Mouse (Mus musculus) CH12.LX (cell line): ENCODE data around the gene Serpina1f. TPM values are rescaled to one million over a fixed set of nuclear protein-coding genes. Genes with fewer than 3 reads are reported as not detected.

ENCODE experiments used
- DNase-seq: peaks from one replicate; pipeline ENCODE4 v3.0.0-alpha.2; 2013; ENCODE audit errors: extremely low read depth
- H3K27ac ChIP-seq: 2 replicates; pipeline ENCODE4 v1.5.1; 2012; ENCODE audit warnings: low read depth, mild to moderate bottlenecking, control low read depth, moderate library complexity; ENCODE audit not compliant: insufficient read depth
- H3K27me3 ChIP-seq: replicated peaks from 2 replicates; pipeline ENCODE3; 2012; ENCODE audit warnings: inconsistent platforms
- H3K36me3 ChIP-seq, 2 experiments: replicated peaks in 1 of 2; 2 replicates each; pipeline versions ENCODE3 to v1.6.1; 2012; ENCODE audit warnings: inconsistent platforms in 1 of 2, low read length in 1 of 2, mild to moderate bottlenecking in 1 of 2, mixed read lengths in 1 of 2, moderate library complexity in 1 of 2; ENCODE audit not compliant: control insufficient read depth in 1 of 2, insufficient read depth in 1 of 2
- H3K4me1 ChIP-seq, 2 experiments: 2 replicates each; pipeline ENCODE4 v1.6.1; 2012; ENCODE audit warnings: inconsistent platforms in 1 of 2, moderate library complexity in 1 of 2; ENCODE audit not compliant: insufficient read depth in 2 of 2, control insufficient read depth in 1 of 2
- H3K4me2 ChIP-seq: 2 replicates; pipeline ENCODE4 v1.6.1; 2012; ENCODE audit warnings: low read depth, mild to moderate bottlenecking, control low read depth; ENCODE audit not compliant: poor library complexity, insufficient read depth, severe bottlenecking
- H3K4me3 ChIP-seq, 3 experiments: fragments of 150-350 bp in 1 of 3; sonication (generic) in 1 of 3; replicated peaks in 1 of 3; 2 replicates each; pipeline versions ENCODE3 to v1.5.1; 2011 to 2012; ENCODE audit warnings: low read depth in 2 of 3, low read length in 2 of 3, mild to moderate bottlenecking in 2 of 3, moderate library complexity in 2 of 3, control low read depth in 1 of 3, improper control_type of control experiment in 1 of 3, inconsistent platforms in 1 of 3, mixed read lengths in 1 of 3; ENCODE audit not compliant: poor library complexity in 1 of 3
- H3K79me2 ChIP-seq: replicated peaks from 2 replicates; pipeline ENCODE4 v1.6.1; 2012; ENCODE audit warnings: mild to moderate bottlenecking, moderate library complexity; ENCODE audit not compliant: control insufficient read depth, poor library complexity, insufficient read depth, severe bottlenecking; ENCODE audit errors: extremely low read depth
- H3K9ac ChIP-seq: 2 replicates; pipeline ENCODE4 v1.6.1; 2012; ENCODE audit warnings: low read depth, mild to moderate bottlenecking, control low read depth, moderate library complexity; ENCODE audit not compliant: insufficient read depth
- H3K9me3 ChIP-seq: replicated peaks from 2 replicates; pipeline ENCODE3; 2012; ENCODE audit warnings: low read length, inconsistent platforms, mixed read lengths
- BHLHE40 ChIP-seq: IDR thresholded peaks from 2 replicates; pipeline ENCODE4 v1.6.1; 2011; ENCODE audit warnings: mild to moderate bottlenecking, low read depth, low read length, improper control_type of control experiment
- CHD2 ChIP-seq: IDR thresholded peaks from 2 replicates; pipeline ENCODE4 v1.6.1; 2011; ENCODE audit warnings: low read length, improper control_type of control experiment
- CTCF ChIP-seq, 2 experiments: IDR thresholded peaks in 1 of 2; conservative IDR thresholded peaks in 1 of 2; 2 replicates each; pipeline ENCODE4 v1.5.1; 2011 to 2012; ENCODE audit warnings: low read depth in 2 of 2, low read length in 2 of 2, improper control_type of control experiment in 1 of 2, inconsistent platforms in 1 of 2, mild to moderate bottlenecking in 1 of 2, moderate library complexity in 1 of 2
- E2F4 ChIP-seq: IDR thresholded peaks from 2 replicates; pipeline ENCODE4 v1.6.1; 2011; ENCODE audit warnings: low read depth, low read length, improper control_type of control experiment; ENCODE audit not compliant: insufficient replicate concordance
- ELF1 ChIP-seq: IDR thresholded peaks from 2 replicates; pipeline ENCODE4 v1.6.1; 2014; ENCODE audit warnings: low read depth, mild to moderate bottlenecking, inconsistent platforms, low read length, improper control_type of control experiment
- EP300 ChIP-seq: IDR thresholded peaks from 2 replicates; pipeline ENCODE4 v1.6.1; 2011; ENCODE audit warnings: low read length, improper control_type of control experiment
- GABPA ChIP-seq: IDR thresholded peaks from 2 replicates; pipeline ENCODE4 v1.6.1; 2012; ENCODE audit warnings: low read depth, low read length, improper control_type of control experiment, inconsistent platforms; ENCODE audit not compliant: insufficient replicate concordance
- HCFC1 ChIP-seq: IDR thresholded peaks from 2 replicates; pipeline ENCODE4 v1.6.1; 2012; ENCODE audit warnings: low read depth, mild to moderate bottlenecking, inconsistent platforms, low read length, improper control_type of control experiment
- IRF4 ChIP-seq: IDR thresholded peaks from 2 replicates; pipeline ENCODE4 v1.6.1; 2014; ENCODE audit warnings: low read depth, mild to moderate bottlenecking, inconsistent platforms, low read length, improper control_type of control experiment
- JUN ChIP-seq: IDR thresholded peaks from 2 replicates; pipeline ENCODE4 v1.6.1; 2011; ENCODE audit warnings: low read depth, mild to moderate bottlenecking, low read length, improper control_type of control experiment, moderate library complexity; ENCODE audit not compliant: insufficient read depth
- KAT2A ChIP-seq: IDR thresholded peaks from 2 replicates; pipeline ENCODE4 v1.6.1; 2012; ENCODE audit warnings: low read length, improper control_type of control experiment, inconsistent platforms; ENCODE audit not compliant: insufficient replicate concordance
- MAFK ChIP-seq: IDR thresholded peaks from 2 replicates; pipeline ENCODE4 v1.6.1; 2011; ENCODE audit warnings: low read length, improper control_type of control experiment; ENCODE audit not compliant: insufficient replicate concordance
- MAX ChIP-seq: IDR thresholded peaks from 2 replicates; pipeline ENCODE4 v1.6.1; 2011; ENCODE audit warnings: low read length, improper control_type of control experiment
- MAZ ChIP-seq: IDR thresholded peaks from 2 replicates; pipeline ENCODE4 v1.6.1; 2012; ENCODE audit warnings: low read depth, mild to moderate bottlenecking, inconsistent platforms, low read length, improper control_type of control experiment, moderate library complexity
- MXI1 ChIP-seq: IDR thresholded peaks from 2 replicates; pipeline ENCODE4 v1.6.1; 2011; ENCODE audit warnings: mild to moderate bottlenecking, low read depth, low read length, improper control_type of control experiment
- MYC ChIP-seq: IDR thresholded peaks from 2 replicates; pipeline ENCODE4 v1.6.1; 2011; ENCODE audit warnings: low read depth, mild to moderate bottlenecking, improper control_type of control experiment, low read length
- NELFE ChIP-seq: IDR thresholded peaks from 2 replicates; pipeline ENCODE4 v1.6.1; 2011; ENCODE audit warnings: low read depth, low read length, improper control_type of control experiment
- PAX5 ChIP-seq: IDR thresholded peaks from 2 replicates; pipeline ENCODE4 v1.6.1; 2012; ENCODE audit warnings: low read length, inconsistent platforms, mixed read lengths
- POLR2A ChIP-seq: IDR thresholded peaks from 2 replicates; pipeline ENCODE4 v1.6.1; 2011; ENCODE audit warnings: low read depth, mild to moderate bottlenecking, improper control_type of control experiment, low read length
- POLR2AphosphoS2 ChIP-seq: IDR thresholded peaks from 2 replicates; pipeline ENCODE4 v1.6.1; 2011; ENCODE audit warnings: low read depth, low read length, improper control_type of control experiment
- SIN3A ChIP-seq: IDR thresholded peaks from 2 replicates; pipeline ENCODE4 v1.6.1; 2012; ENCODE audit warnings: low read length, improper control_type of control experiment, inconsistent platforms
- UBTF ChIP-seq: IDR thresholded peaks from 2 replicates; pipeline ENCODE4 v1.6.1; 2012; ENCODE audit warnings: low read depth, mild to moderate bottlenecking, inconsistent platforms, low read length, improper control_type of control experiment, moderate library complexity
- USF1 ChIP-seq: IDR thresholded peaks from 2 replicates; pipeline ENCODE4 v1.6.1; 2014; ENCODE audit warnings: low read depth, mild to moderate bottlenecking, inconsistent platforms, low read length, improper control_type of control experiment
- ZKSCAN1 ChIP-seq: IDR thresholded peaks from 2 replicates; pipeline ENCODE4 v1.6.1; 2012; ENCODE audit warnings: low read depth, inconsistent platforms, low read length, improper control_type of control experiment, borderline replicate concordance
- ZMIZ1 ChIP-seq: IDR thresholded peaks from 2 replicates; pipeline ENCODE4 v1.6.1; 2012; ENCODE audit warnings: low read depth, mild to moderate bottlenecking, inconsistent platforms, low read length, improper control_type of control experiment
- dilution Hi-C: fragments of 300-500 bp; cut with MboI; formaldehyde crosslinking; loops from 2 replicates; pipeline ENCODE4 v1.14.3; 2020; ENCODE audit warnings: low sequenced_read_pairs; ENCODE audit not compliant: extremely low pct_unique_long_range_greater_than_20kb, extremely low pct_ligation_motif_present
- in situ Hi-C: fragments of 300-500 bp; cut with MboI; formaldehyde crosslinking; loops from 3 replicates; pipeline ENCODE4 v1.14.3; 2019; ENCODE audit warnings: low sequenced_read_pairs, low pct_ligation_motif_present, low pct_unique_long_range_greater_than_20kb, mixed read lengths
- polyA plus RNA-seq: library from polyadenylated mRNA; unstranded; fragments of >175 nt; gene quantifications from 2 replicates; pipeline ENCODE4 v1.2.1, GENCODE M21; 2012; ENCODE audit warnings: low read depth; ENCODE audit not compliant: insufficient read length
- total RNA-seq, 2 experiments: library from RNA; depleted of rRNA; stranded (reverse); fragments of 300-350 nt in 1 of 2; fragments of >200 nt in 1 of 2; gene quantifications; 2 replicates each; pipeline ENCODE4 v1.2.3; 2012 to 2014

The Serpina1f gene
- total and polyA plus RNA-seq, 3 experiments = not detected

DNA sequence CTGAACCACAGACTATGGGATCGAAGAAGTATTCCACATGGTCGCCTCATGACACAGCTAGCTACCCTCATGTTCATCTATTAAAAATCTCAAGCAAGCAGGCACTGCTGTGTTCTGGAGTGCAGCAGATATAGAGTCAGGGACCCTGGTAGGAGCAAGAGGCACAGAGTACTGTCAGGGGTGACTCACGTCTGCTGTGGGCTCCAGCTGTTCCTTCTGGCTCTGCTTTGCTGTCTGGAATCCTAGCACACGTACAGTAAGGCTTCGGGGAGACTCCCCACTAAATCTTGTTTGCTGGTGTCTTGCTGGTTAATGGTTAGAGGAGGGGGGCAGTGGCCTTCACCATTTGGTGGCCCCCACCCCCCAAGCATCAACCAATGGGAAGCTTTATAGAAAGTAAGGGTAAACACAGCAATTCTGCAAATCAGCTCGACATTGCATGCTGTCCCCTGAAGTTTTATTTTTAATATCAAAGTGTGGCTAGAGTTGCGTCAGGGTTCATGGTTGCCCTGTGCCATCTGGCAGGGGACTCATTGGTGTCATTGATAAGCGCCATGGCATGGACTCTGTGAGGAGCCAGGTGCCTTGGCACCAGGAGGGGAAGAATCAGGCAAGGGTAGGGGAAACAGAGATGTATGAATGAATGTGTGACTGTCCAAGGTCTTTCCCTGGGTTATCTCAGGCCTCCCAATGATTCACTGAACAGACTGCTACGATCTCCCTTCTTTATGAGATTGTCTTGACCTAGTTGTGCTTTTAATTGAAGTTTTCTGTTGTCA lies 38.3 kb downstream of the Serpina1f start, which contains the start of gene Serpina6:
TSS of gene Serpina6 (minus strand) at position 365 of the 779 bp plus-strand sequence.
- Histone ChIP-seq H3K27me3 (peaks cover 91% of the 10 kb centered on the region), H3K9ac (no peak within 1 kb of the TSS), H3K36me3 (no peaks in the 10 kb centered on the region), H3K4me2 (no peak within 1 kb of the TSS), H3K27ac (no peak within 1 kb of the TSS), H3K79me2 (no peaks in the 10 kb centered on the region), H3K4me1 (no peaks in the 10 kb centered on the region; a peak in 1 of 4 replicates), H3K9me3 (no peaks in the 10 kb centered on the region), H3K4me3 (no peak within 1 kb of the TSS)
- dilution Hi-C loops = no loop called here
- TF ChIP-seq BHLHE40 (no peak), MAZ (no peak), NELFE (no peak), KAT2A (no peak), PAX5 (no peak), SIN3A (no peak), EP300 (no peak), MAFK (no peak), MAX (no peak)
- DNase-seq = no peak
- in situ Hi-C loops = no loop called here

DNA sequence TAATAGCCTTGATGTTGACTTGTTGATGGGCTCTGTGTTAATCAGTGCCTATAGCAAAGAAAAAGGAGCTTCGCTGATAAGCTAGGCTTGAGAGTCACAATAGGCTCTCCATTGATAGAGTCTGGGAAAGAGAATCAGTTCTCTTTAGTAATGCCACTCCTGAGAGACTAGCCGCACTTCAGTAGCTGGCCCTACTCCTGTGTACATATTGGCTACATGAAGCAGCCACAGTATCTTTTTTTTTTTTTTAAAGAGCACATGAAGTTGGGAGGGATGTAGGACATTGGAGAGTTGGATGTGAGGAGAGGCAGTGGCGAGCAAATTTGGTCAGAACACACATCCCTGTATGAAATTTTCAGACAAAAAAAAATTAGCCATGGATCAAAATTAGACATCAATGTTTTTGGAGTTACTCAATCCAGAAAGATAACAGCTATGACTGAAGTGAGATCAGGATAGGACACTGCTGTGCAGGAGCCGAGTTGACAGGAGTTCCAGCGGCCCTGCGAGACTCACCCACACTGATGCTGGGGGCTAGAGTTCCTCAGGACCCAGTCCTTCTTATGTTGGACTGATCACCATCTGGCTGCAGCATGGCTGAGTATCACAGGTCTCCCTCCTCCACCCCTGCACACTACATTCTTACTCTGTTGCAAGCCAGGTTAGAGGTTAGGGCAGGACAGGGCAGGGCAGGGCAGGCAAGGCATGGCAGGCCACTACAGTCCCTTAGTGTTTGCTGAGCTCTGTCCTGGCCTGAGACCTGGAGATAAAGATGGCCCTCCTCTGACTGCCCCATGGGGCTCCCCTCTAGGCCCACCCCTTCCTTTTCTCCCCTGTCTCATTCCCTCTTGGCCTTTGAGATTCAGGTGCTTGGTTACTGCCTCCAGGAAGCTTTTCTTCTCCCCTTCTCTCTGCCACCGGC lies 39.9 kb downstream of the Serpina1f start:
- no peaks in the 10 kb centered on the region for H3K36me3 ChIP-seq
- no peak overlapping the region for H3K27ac ChIP-seq
- H3K4me3 ChIP-seq = no peak overlapping the region
- no peaks in the 10 kb centered on the region for H3K79me2 ChIP-seq
- H3K4me1 ChIP-seq = no peaks in the 10 kb centered on the region; a peak in 1 of 4 replicates
- in situ Hi-C loops = no loop called here
- dilution Hi-C loops = no loop called here
- no peak overlapping the region for H3K9ac ChIP-seq
- H3K4me2 ChIP-seq = no peak overlapping the region
- peaks cover 99% of the 10 kb centered on the region for H3K27me3 ChIP-seq
- H3K9me3 ChIP-seq = peaks cover under 1% of the 10 kb centered on the region
- TF ChIP-seq ZKSCAN1 (no peak), ELF1 (no peak), MYC (no peak), ZMIZ1 (no peak), JUN (no peak), IRF4 (no peak), PAX5 (no peak), E2F4 (no peak), POLR2AphosphoS2 (no peak), GABPA (no peak), HCFC1 (no peak), CTCF (conservative IDR thresholded peaks at IDR 0.05 in 1 of 2, IDR thresholded peaks at IDR 0.05 in 1 of 2; ENCODE audit: low read depth in 2 of 2, low read length in 2 of 2) (no peak), MXI1 (no peak), BHLHE40 (no peak), USF1 (no peak), POLR2A (no peak), EP300 (no peak), UBTF (no peak), CHD2 (no peak), MAFK (no peak)
- DNase-seq = no peak
